Mouse (Mus musculus): ENCODE data around the gene BC061237. TPM values are rescaled to one million over a fixed set of nuclear protein-coding genes. Genes with fewer than 3 reads are reported as not detected.
"Not testable (repeated sequence)": the region's sequence is repeated elsewhere in the genome, so short reads cannot be mapped to it uniquely, and the experiment has no call there.

The BC061237 gene
- polyA plus RNA-seq (2016; fragmentation: Nextera tagmentation; extraction: Ambion mirVana): not detected in 2 replicates

- H3K4me1 ChIP-seq; H3K9me3 ChIP-seq; H3K4me3 ChIP-seq; DNase-seq (ENCODE audit: extremely low spot score, low spot score); H3K36me3 ChIP-seq (replicated peaks); H3K27ac ChIP-seq; H3K27me3 ChIP-seq (ENCODE audit: poor library complexity, severe bottlenecking): not testable (repeated sequence)
- WGBS: 100% methylated on average over 1 of the region's 1 CpGs
Observed at GRCm38 (mm10) chr14:44492163-44492562, at the start of gene BC061237. Gene BC061237 (plus strand): TSS chr14:44492463.

- not testable (repeated sequence) for H3K4me1 ChIP-seq; H3K27ac ChIP-seq; H3K36me3 ChIP-seq (replicated peaks); DNase-seq (ENCODE audit: extremely low spot score, low spot score); H3K9me3 ChIP-seq; H3K27me3 ChIP-seq (ENCODE audit: poor library complexity, severe bottlenecking); H3K4me3 ChIP-seq
- WGBS: 86% methylated on average over 5 of the region's 5 CpGs
Observed at GRCm38 (mm10) chr14:44517976-44518375, 25.7 kb downstream of the BC061237 start, which contains the start of gene Gm17093. Gene Gm17093 (plus strand): TSS chr14:44518276.

DNA sequence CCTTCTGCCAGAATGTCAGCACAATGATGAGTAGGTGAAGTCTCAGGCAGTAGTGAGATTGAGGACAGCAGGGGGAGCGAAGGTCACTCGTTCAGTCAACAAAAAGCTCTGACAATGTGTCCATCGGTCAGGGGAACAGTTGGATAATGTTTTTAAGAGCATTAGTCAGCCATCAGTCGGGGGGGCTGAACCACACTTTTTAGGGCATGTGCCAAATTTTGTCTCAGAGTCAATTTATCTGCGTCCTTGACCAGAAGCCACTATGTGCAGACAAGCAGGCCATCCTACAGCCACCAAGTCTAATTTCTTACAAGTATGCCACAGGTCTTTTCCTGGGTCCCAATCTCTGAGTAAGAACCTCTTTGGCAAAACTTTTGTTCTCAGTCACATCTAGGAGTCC lies 55.7 kb downstream of the BC061237 start:
- H3K27me3 ChIP-seq (ENCODE audit: poor library complexity, severe bottlenecking); H3K27ac ChIP-seq; DNase-seq (ENCODE audit: extremely low spot score, low spot score); H3K4me3 ChIP-seq; H3K4me1 ChIP-seq; H3K9me3 ChIP-seq; H3K36me3 ChIP-seq (replicated peaks): not testable (repeated sequence)
- 96% methylated on average over 4 of the region's 5 CpGs for WGBS

Other genes with a start within 250 kb of the BC061237 start
- not detected in 2 replicates for gene Gm8220, start 206.9 kb upstream of the BC061237 start, polyA plus RNA-seq (2016; fragmentation: Nextera tagmentation; extraction: Ambion mirVana)
- gene Gm5930, start 153.9 kb upstream of the BC061237 start, polyA plus RNA-seq (2016; fragmentation: Nextera tagmentation; extraction: Ambion mirVana): not detected in 2 replicates
- not detected in 2 replicates for gene Gm8229, start 127.1 kb upstream of the BC061237 start, polyA plus RNA-seq (2016; fragmentation: Nextera tagmentation; extraction: Ambion mirVana)
- gene Gm3371, start 81.8 kb upstream of the BC061237 start, polyA plus RNA-seq (2016; fragmentation: Nextera tagmentation; extraction: Ambion mirVana): not detected in 2 replicates
- gene Gm8232, start 58.8 kb upstream of the BC061237 start, polyA plus RNA-seq (2016; fragmentation: Nextera tagmentation; extraction: Ambion mirVana): not detected in 2 replicates
- not detected in 2 replicates for gene Gm17093, start 25.8 kb downstream of the BC061237 start, polyA plus RNA-seq (2016; fragmentation: Nextera tagmentation; extraction: Ambion mirVana)
- not detected in 2 replicates for gene Gm8247, start 90.7 kb downstream of the BC061237 start, polyA plus RNA-seq (2016; fragmentation: Nextera tagmentation; extraction: Ambion mirVana)
- not detected in 2 replicates for gene Gm5624, start 135.5 kb downstream of the BC061237 start, polyA plus RNA-seq (2016; fragmentation: Nextera tagmentation; extraction: Ambion mirVana)
- gene Gm8257, start 214.0 kb downstream of the BC061237 start, polyA plus RNA-seq (2016; fragmentation: Nextera tagmentation; extraction: Ambion mirVana): not detected in 2 replicates